Mouse (Mus musculus) MEL (cell line): ENCODE results near the gene Slit1. TPM values are rescaled to one million over a fixed set of nuclear protein-coding genes. Genes with fewer than 3 reads are reported as not detected.

Experiments used
- DNase-seq: peaks from one replicate; pipeline ENCODE4 v3.0.0; 2011; ENCODE audit warnings: low read depth, low spot score
- H3K27ac ChIP-seq: 2 replicates; pipeline ENCODE4 v1.5.1; 2012; ENCODE audit warnings: low read depth, mild to moderate bottlenecking, control low read depth, low read length, moderate library complexity; ENCODE audit not compliant: control insufficient read depth
- H3K27me3 ChIP-seq, 2 experiments: fragments of 150-350 bp in 1 of 2; sonication (generic) in 1 of 2; 2 replicates each; pipeline ENCODE4 v1.6.1; 2012; ENCODE audit warnings: low read length in 2 of 2, mild to moderate bottlenecking in 2 of 2, improper control_type of control experiment in 1 of 2, moderate library complexity in 1 of 2; ENCODE audit not compliant: insufficient read depth in 2 of 2, control insufficient read depth in 1 of 2
- H3K36me3 ChIP-seq, 2 experiments: 2 replicates each; pipeline ENCODE4 v1.6.1; 2012 to 2014; ENCODE audit warnings: low read length in 2 of 2, improper control_type of control experiment in 1 of 2, inconsistent platforms in 1 of 2, mild to moderate bottlenecking in 1 of 2; ENCODE audit not compliant: insufficient read depth in 2 of 2, control insufficient read depth in 1 of 2
- H3K4me1 ChIP-seq, 2 experiments: fragments of 150-350 bp in 1 of 2; sonication (generic) in 1 of 2; 2 replicates each; pipeline ENCODE4 v1.6.1; 2012; ENCODE audit warnings: low read length in 2 of 2, improper control_type of control experiment in 1 of 2, mild to moderate bottlenecking in 1 of 2; ENCODE audit not compliant: insufficient read depth in 2 of 2, control insufficient read depth in 1 of 2
- H3K4me3 ChIP-seq, 2 experiments: fragments of 150-350 bp in 1 of 2; sonication (generic) in 1 of 2; 2 replicates each; pipeline ENCODE4 v1.5.1; 2012; ENCODE audit warnings: low read depth in 2 of 2, low read length in 2 of 2, mild to moderate bottlenecking in 2 of 2, moderate library complexity in 2 of 2, control low read depth in 1 of 2, improper control_type of control experiment in 1 of 2; ENCODE audit not compliant: control insufficient read depth in 1 of 2, insufficient read depth in 1 of 2
- H3K79me2 ChIP-seq: 2 replicates; pipeline ENCODE4 v1.6.1; 2012; ENCODE audit warnings: mild to moderate bottlenecking, low read length, moderate library complexity; ENCODE audit not compliant: control insufficient read depth, poor library complexity, insufficient read depth
- H3K9ac ChIP-seq: 2 replicates; pipeline ENCODE4 v1.6.1; 2012; ENCODE audit warnings: low read depth, mild to moderate bottlenecking, control low read depth, low read length, moderate library complexity; ENCODE audit not compliant: control insufficient read depth, poor library complexity, severe bottlenecking
- H3K9me3 ChIP-seq: fragments of 150-350 bp; sonication (generic); replicated peaks from 2 replicates; pipeline ENCODE4 v1.6.1; 2012; ENCODE audit warnings: mild to moderate bottlenecking, low read length, improper control_type of control experiment, moderate library complexity; ENCODE audit not compliant: insufficient read depth
- BHLHE40 ChIP-seq: IDR thresholded peaks from 2 replicates; pipeline ENCODE4 v1.6.1; 2012; ENCODE audit warnings: low read depth, mild to moderate bottlenecking, inconsistent platforms, low read length, improper control_type of control experiment, borderline replicate concordance
- CHD2 ChIP-seq: IDR thresholded peaks from 2 replicates; pipeline ENCODE4 v1.6.1; 2011; ENCODE audit warnings: low read length, improper control_type of control experiment
- ETS1 ChIP-seq: IDR thresholded peaks from 2 replicates; pipeline ENCODE4 v1.6.1; 2012; ENCODE audit warnings: low read depth, mild to moderate bottlenecking, inconsistent platforms, low read length, improper control_type of control experiment, moderate library complexity
- HCFC1 ChIP-seq: IDR thresholded peaks from 2 replicates; pipeline ENCODE4 v1.6.1; 2012; ENCODE audit warnings: low read depth, mild to moderate bottlenecking, inconsistent platforms, low read length, improper control_type of control experiment, moderate library complexity
- JUND ChIP-seq: IDR thresholded peaks from 2 replicates; pipeline ENCODE4 v1.6.1; 2011; ENCODE audit warnings: low read depth, mild to moderate bottlenecking, improper control_type of control experiment, low read length
- KAT2A ChIP-seq: conservative IDR thresholded peaks from 2 replicates; pipeline ENCODE4 v1.6.1; 2012; ENCODE audit warnings: low read depth, low read length, improper control_type of control experiment, inconsistent platforms
- MAZ ChIP-seq: IDR thresholded peaks from 2 replicates; pipeline ENCODE4 v1.6.1; 2012; ENCODE audit warnings: low read depth, mild to moderate bottlenecking, inconsistent platforms, low read length, improper control_type of control experiment
- MXI1 ChIP-seq: IDR thresholded peaks from 2 replicates; pipeline ENCODE4 v1.6.1; 2011; ENCODE audit warnings: mild to moderate bottlenecking, low read depth, low read length, improper control_type of control experiment
- RCOR1 ChIP-seq: IDR thresholded peaks from 2 replicates; pipeline ENCODE4 v1.6.1; 2012; ENCODE audit warnings: low read depth, mild to moderate bottlenecking, inconsistent platforms, low read length, improper control_type of control experiment
- SIN3A ChIP-seq: IDR thresholded peaks from 2 replicates; pipeline ENCODE4 v1.6.1; 2012; ENCODE audit warnings: low read length, improper control_type of control experiment, inconsistent platforms
- TAL1 ChIP-seq: IDR thresholded peaks from 2 replicates; pipeline ENCODE4 v1.6.1; 2012; ENCODE audit warnings: mild to moderate bottlenecking, inconsistent platforms, low read length, moderate library complexity, mixed read lengths
- TCF12 ChIP-seq: IDR thresholded peaks from 2 replicates; pipeline ENCODE4 v1.6.1; 2014; ENCODE audit warnings: low read depth, mild to moderate bottlenecking, inconsistent platforms, low read length, improper control_type of control experiment, moderate library complexity
- UBTF ChIP-seq: IDR thresholded peaks from 2 replicates; pipeline ENCODE4 v1.6.1; 2012; ENCODE audit warnings: low read depth, mild to moderate bottlenecking, inconsistent platforms, low read length, improper control_type of control experiment, moderate library complexity, borderline replicate concordance; ENCODE audit not compliant: insufficient read depth
- USF1 ChIP-seq: IDR thresholded peaks from 2 replicates; pipeline ENCODE4 v1.6.1; 2014; ENCODE audit warnings: low read depth, mild to moderate bottlenecking, inconsistent platforms, low read length, improper control_type of control experiment, moderate library complexity
- ZC3H11A ChIP-seq: IDR thresholded peaks from 2 replicates; pipeline ENCODE4 v1.6.1; 2012; ENCODE audit warnings: low read depth, mild to moderate bottlenecking, inconsistent platforms, low read length, improper control_type of control experiment
- ZKSCAN1 ChIP-seq: IDR thresholded peaks from 2 replicates; pipeline ENCODE4 v1.6.1; 2012; ENCODE audit warnings: low read depth, mild to moderate bottlenecking, inconsistent platforms, low read length, improper control_type of control experiment, moderate library complexity
- ZMIZ1 ChIP-seq: IDR thresholded peaks from 2 replicates; pipeline ENCODE4 v1.6.1; 2012; ENCODE audit warnings: low read depth, mild to moderate bottlenecking, inconsistent platforms, low read length, improper control_type of control experiment, moderate library complexity
- polyA plus RNA-seq, 2 experiments: library from polyadenylated mRNA; stranded (reverse) in 1 of 2; unstranded in 1 of 2; fragments of >175 nt in 1 of 2; fragments of >200 nt in 1 of 2; gene quantifications; 2 replicates each; pipeline versions ENCODE4 v1.2.1 to v1.2.4; 2012; ENCODE audit warnings: low replicate concordance in 2 of 2, low read depth in 1 of 2; ENCODE audit not compliant: insufficient read length in 2 of 2, insufficient read depth in 1 of 2, missing spikeins in 1 of 2
- total RNA-seq: library from RNA; depleted of rRNA; stranded (reverse); fragments of 300-350 nt; gene quantifications from 2 replicates; pipeline ENCODE4 v1.2.3, GENCODE M21; 2012

Gene Slit1
- total and polyA plus RNA-seq, 3 experiments = 0.04 TPM; not detected in 1

- no peak for DNase-seq
- no peak overlapping the region for H3K9ac ChIP-seq
- H3K27ac ChIP-seq = no peak overlapping the region
- H3K4me1 ChIP-seq = no peaks in the 10 kb centered on the region
- H3K79me2 ChIP-seq = no peaks in the 10 kb centered on the region
- TF ChIP-seq KAT2A (no peak), CHD2 (no peak), ETS1 (no peak), ZC3H11A (no peak), SIN3A (no peak), TCF12 (no peak), UBTF (no peak), HCFC1 (no peak)
- no peaks in the 10 kb centered on the region for H3K36me3 ChIP-seq
- H3K9me3 ChIP-seq = no peaks in the 10 kb centered on the region
- H3K27me3 ChIP-seq = peaks cover 5 to 21% of the 10 kb centered on the region in 2 experiments
- H3K4me3 ChIP-seq = no peak overlapping the region
These were observed 70.6 kb downstream of the Slit1 start for GRCm38 (mm10) chr19:41672836-41673235.

GRCm38 (mm10) chr19:41670931-41671330 lies 72.5 kb downstream of the Slit1 start:
- no peak for DNase-seq
- Histone ChIP-seq H3K9ac (no peak overlapping the region), H3K27ac (no peak overlapping the region), H3K4me3 (no peak overlapping the region), H3K9me3 (no peaks in the 10 kb centered on the region), H3K36me3 (no peaks in the 10 kb centered on the region), H3K79me2 (no peaks in the 10 kb centered on the region)
- TF ChIP-seq MAZ (no peak), MXI1 (no peak), ZC3H11A (no peak), ZKSCAN1 (no peak), RCOR1 (no peak), BHLHE40 (no peak), CHD2 (no peak), JUND (no peak), ZMIZ1 (no peak), USF1 (no peak), TAL1 (no peak)
- TF ChIP-seq, all 39 proteins: peak for 0
- H3K27me3 ChIP-seq = peaks cover 12 to 27% of the 10 kb centered on the region in 2 experiments
- H3K4me1 ChIP-seq = peaks cover 0 to 5% of the 10 kb centered on the region in 2 experiments; a peak in 1 of 4 replicates
